28 mouse cellular contexts compared by ENCODE assay signal in genomic region chr12:77288507-77288906, GRCm38 (mm10). TPM values are rescaled to one million over a fixed set of nuclear protein-coding genes. Genes with fewer than 3 reads are reported as not detected.
A peak's percentile ranks its signal among the peaks of the same experiment; 100 is the strongest.
DNase-seq lines count a peak whose midpoint lies in the region; ATAC-seq and TF ChIP-seq lines count a peak whose summit lies in the region.
"Had no signal": no experiment of that assay in that cellular context is flagged by ENCODE, and none has a peak within 500 bp of the region (broad histone marks: within the 10 kb centered on the region; RNA-seq: fewer than 3 reads in every experiment).

No protein-coding gene starts in this region.

- peaks cover 0 to 7% of the 10 kb centered on the region in 2 experiments for H3K36me3 ChIP-seq in CH12.LX (replicated peaks in 1 of 2; ENCODE audit: control insufficient read depth in 1 of 2, insufficient read depth in 1 of 2, low read length in 1 of 2)
- H3K36me3 ChIP-seq in heart, adult 2 months (ENCODE audit: control insufficient read depth, insufficient read depth, low read length) = no peaks in the 10 kb centered on the region
- H3K36me3 ChIP-seq: forebrain, embryonic 10.5 days; heart, embryonic 12.5 days; heart, embryonic 15.5 days; hindbrain, embryonic 10.5 days; hindbrain, embryonic 13.5 days; intestine, embryonic 15.5 days had no signal

- WGBS in heart, adult 2 months = 89% methylated on average over 2 of the region's 2 CpGs

- TF ChIP-seq POLR2A in CH12.LX (IDR thresholded peaks at IDR 0.05; ENCODE audit: low read depth, low read length) = no peak
- TF ChIP-seq POLR2A in heart, adult 2 months (IDR thresholded peaks at IDR 0.05; ENCODE audit: insufficient read depth, low read depth, low read length) = no peak

- peak overlapping the region; percentile 2; the same call in 1 of the 2 replicates for H3K4me2 ChIP-seq in CH12.LX (ENCODE audit: insufficient read depth, low read depth, poor library complexity, severe bottlenecking)
- H3K4me2 ChIP-seq: forebrain, embryonic 13.5 days; heart, embryonic 12.5 days; heart, embryonic 15.5 days; hindbrain, embryonic 13.5 days; intestine, embryonic 15.5 days had no signal

- peak overlapping the region; percentile 78; the same call in 1 of the 2 replicates for H3K27ac ChIP-seq in CH12.LX (ENCODE audit: insufficient read depth, low read depth)
- H3K27ac ChIP-seq in heart, adult 2 months = no peak overlapping the region
- H3K27ac ChIP-seq: forebrain, embryonic 10.5 days; forebrain, embryonic 13.5 days; heart, embryonic 15.5 days; hindbrain, embryonic 10.5 days; hindbrain, embryonic 13.5 days; intestine, embryonic 15.5 days had no signal

- no peak overlapping the region for H3K4me3 ChIP-seq in CH12.LX (replicated peaks in 1 of 3; ENCODE audit: low read depth in 2 of 3, low read length in 2 of 3, poor library complexity in 1 of 3)
- H3K4me3 ChIP-seq in heart, adult 2 months = no peak overlapping the region
- H3K4me3 ChIP-seq: forebrain, embryonic 10.5 days; forebrain, embryonic 13.5 days; heart, embryonic 12.5 days; heart, embryonic 15.5 days; hindbrain, embryonic 10.5 days; hindbrain, embryonic 13.5 days; intestine, embryonic 15.5 days had no signal

- dilution Hi-C loops in CH12.LX (cut with MboI; ENCODE audit: extremely low pct_ligation_motif_present, extremely low pct_unique_long_range_greater_than_20kb, low sequenced_read_pairs) = no loop called here

- no peak for TF ChIP-seq CTCF in CH12.LX (conservative IDR thresholded peaks at IDR 0.05 in 1 of 2, IDR thresholded peaks at IDR 0.05 in 1 of 2; ENCODE audit: low read depth in 2 of 2, low read length in 2 of 2)
- TF ChIP-seq CTCF in heart, adult 2 months (IDR thresholded peaks at IDR 0.05) = no peak

- TF ChIP-seq EP300 in CH12.LX (IDR thresholded peaks at IDR 0.05; ENCODE audit: low read length) = no peak
- no peak for TF ChIP-seq EP300 in heart, adult 2 months (IDR thresholded peaks at IDR 0.05; ENCODE audit: insufficient read depth, low read depth, low read length)

- no peak for TF ChIP-seq RAD21 in CH12.LX (IDR thresholded peaks at IDR 0.05; ENCODE audit: low read depth, low read length)

- peaks cover 24% of the 10 kb centered on the region; the same call in 1 of the 2 replicates for H3K79me2 ChIP-seq in CH12.LX (replicated peaks; ENCODE audit: control insufficient read depth, extremely low read depth, insufficient read depth, poor library complexity, severe bottlenecking)
- H3K79me2 ChIP-seq in heart, adult 2 months (replicated peaks; ENCODE audit: control insufficient read depth, insufficient read depth, low read length) = no peaks in the 10 kb centered on the region

- in situ Hi-C loops in CH12.LX (cut with MboI; ENCODE audit: low pct_ligation_motif_present, low pct_unique_long_range_greater_than_20kb, low sequenced_read_pairs) = no loop called here

- H3K27me3 ChIP-seq in CH12.LX (replicated peaks) = no peaks in the 10 kb centered on the region
- no peaks in the 10 kb centered on the region for H3K27me3 ChIP-seq in heart, adult 2 months (ENCODE audit: control insufficient read depth, insufficient read depth, low read length)
- H3K27me3 ChIP-seq: forebrain, embryonic 13.5 days; heart, embryonic 12.5 days; heart, embryonic 15.5 days; hindbrain, embryonic 13.5 days; intestine, embryonic 15.5 days; Patski had no signal

- peak overlapping the region; percentile 30 for H3K9ac ChIP-seq in CH12.LX (ENCODE audit: insufficient read depth, low read depth)
- H3K9ac ChIP-seq in heart, adult 2 months (ENCODE audit: low read depth, low read length) = no peak overlapping the region
- H3K9ac ChIP-seq: forebrain, embryonic 13.5 days; heart, embryonic 12.5 days; heart, embryonic 15.5 days; hindbrain, embryonic 13.5 days; intestine, embryonic 15.5 days had no signal

- DNase-seq in CH12.LX (ENCODE audit: extremely low read depth) (no peak), MN1 (ENCODE audit: low spot score) (no peak)
- DNase-seq in adrenal gland, adult 18-20 months (ENCODE audit: low spot score in 2 of 2) = no peak
- no peak for DNase-seq in heart, adult 2 months
- DNase-seq: adrenal gland, adult 2 months; adrenal gland, postnatal 14 days; cerebellum, adult 11 months; cerebellum, adult 2 months; cerebellum, postnatal 36 days; gastrocnemius, postnatal 10 days; gastrocnemius, postnatal 36 days; heart, adult 11 months; heart, postnatal 10 days; heart, postnatal 36 days; kidney, adult 11 months had no signal

- intact Hi-C loops in heart, adult 2 months (cut with DNase I) = no loop called here

- H3K9me3 ChIP-seq in CH12.LX (replicated peaks; ENCODE audit: low read length) = no peaks in the 10 kb centered on the region
- H3K9me3 ChIP-seq: forebrain, embryonic 10.5 days; forebrain, embryonic 13.5 days; G1E; heart, embryonic 12.5 days; heart, embryonic 15.5 days; hindbrain, embryonic 10.5 days; hindbrain, embryonic 13.5 days; intestine, embryonic 15.5 days had no signal

- H3K4me1 ChIP-seq in CH12.LX (ENCODE audit: control insufficient read depth in 1 of 2, insufficient read depth in 2 of 2) = peaks cover 7 to 32% of the 10 kb centered on the region in 2 experiments; a peak in 3 of 4 replicates
- H3K4me1 ChIP-seq in heart, adult 2 months (ENCODE audit: control insufficient read depth, insufficient read depth, low read length) = no peaks in the 10 kb centered on the region
- H3K4me1 ChIP-seq: heart, embryonic 12.5 days; heart, embryonic 15.5 days; hindbrain, embryonic 10.5 days; hindbrain, embryonic 13.5 days; intestine, embryonic 15.5 days had no signal

- ATAC-seq in common myeloid progenitor, adult 5-6 weeks (replicated peaks; ENCODE audit: low read depth, poor library complexity, severe bottlenecking) = peak; percentile 66
- ATAC-seq in megakaryocyte progenitor cell, adult 5-6 weeks (replicated peaks; ENCODE audit: poor library complexity) = peak; percentile 55
- ATAC-seq: forebrain, embryonic 13.5 days; forebrain, embryonic 16.5 days; hindbrain, embryonic 16.5 days; intestine, embryonic 15.5 days; Patski had no signal

TF ChIP-seq in CH12.LX, 34 proteins besides CTCF, POLR2A, EP300 and RAD21:
- TF ChIP-seq UBTF (IDR thresholded peaks at IDR 0.05; ENCODE audit: low read depth, low read length) = no peak
- TF ChIP-seq HCFC1 (IDR thresholded peaks at IDR 0.05; ENCODE audit: low read depth, low read length) = no peak
- TF ChIP-seq CHD2 (IDR thresholded peaks at IDR 0.05; ENCODE audit: low read length) = peak; percentile 59; the same call in 1 of the 2 replicates
- TF ChIP-seq ZC3H11A (IDR thresholded peaks at IDR 0.05; ENCODE audit: low read depth, low read length) = no peak
- no peak for TF ChIP-seq JUND (conservative IDR thresholded peaks at IDR 0.05; ENCODE audit: low read depth, low read length)
- no peak for TF ChIP-seq MEF2A (IDR thresholded peaks at IDR 0.05; ENCODE audit: borderline replicate concordance, low read depth, low read length)
TF ChIP-seq in CH12.LX: peak in this region for 1.

RNA-seq across cellular contexts. Expression of gene Fut8, which starts 50.6 kb away (rescaled TPM):
- total RNA-seq in CH12.LX (2012; rRNA removed) (40.2 and 60.6 TPM in 2 replicates), CH12.LX (2014; rRNA removed) (124 TPM in 2 replicates)
- 75.4 and 86.0 TPM in 2 replicates for polyA plus RNA-seq in CH12.LX (2012; ENCODE audit: insufficient read length, low read depth)
- 188 and 193 TPM in 2 replicates for total RNA-seq in common myeloid progenitor, adult 5-6 weeks (2017)
- total RNA-seq in megakaryocyte progenitor cell, adult 5-6 weeks (2015) = 158 and 172 TPM in 2 replicates
- 119 and 151 TPM in 2 replicates for total RNA-seq in megakaryocyte progenitor cell, adult 5-6 weeks (2017)
- 10 to 100 TPM; 25.5 to 32.4 TPM for total RNA-seq in adrenal gland, adult 18-20 months (2021)
- 10 to 100 TPM; 14.3 to 18.8 TPM for total RNA-seq in heart, adult 2 months (2021)
- 7.3 and 8.6 TPM in 2 replicates for polyA plus RNA-seq in heart, adult 2 months (2012; rRNA removed)
